Mouse (Mus musculus) adrenal gland, adult 8-10 months (tissue): ENCODE results near the gene Gpd1l. TPM values are rescaled to one million over a fixed set of nuclear protein-coding genes. Genes with fewer than 3 reads are reported as not detected.

Experiments
- total RNA-seq, 4 experiments: library from RNA; stranded (reverse); gene quantifications; 2 replicates each; pipeline ENCODE4 v1.2.4; 2022

Gpd1l gene
- total RNA-seq, 4 experiments from 2014 or later = 30.8 to 40.4 (median 33.2) TPM

Other genes starting within 250 kb of the Gpd1l start
- 10 to 100 TPM; 37.9 to 45.9 (median 44.1) TPM for gene Dync1li1, start 245.2 kb downstream of the Gpd1l start, total RNA-seq
- 100 to 1,000 TPM in 1 of 4 experiments, 10 to 100 TPM in 3; 68.5 to 105 (median 78.0) TPM for gene Cmtm6, start 202.9 kb downstream of the Gpd1l start, total RNA-seq
- gene Cmtm7, start 152.1 kb downstream of the Gpd1l start, total RNA-seq = 10 to 100 TPM; 29.9 to 46.1 (median 34.1) TPM
- gene Cmtm8, start 89.8 kb downstream of the Gpd1l start, total RNA-seq = 1 to 10 TPM; 4.0 to 9.9 (median 7.0) TPM
- 10 to 100 TPM in 1 of 4 experiments, 1 to 10 TPM in 3; 4.8 to 11.5 (median 8.3) TPM for gene Osbpl10, start 44.6 kb upstream of the Gpd1l start, total RNA-seq
- gene Rps27rt, start 48.8 kb upstream of the Gpd1l start, total RNA-seq = 100 to 1,000 TPM in 1 of 4 experiments, 10 to 100 TPM in 3; 52.0 to 101 (median 75.4) TPM